Mouse (Mus musculus) urinary bladder, adult 2 months (tissue): Measurements from ENCODE around the gene Fgfr2. TPM values are rescaled to one million over a fixed set of nuclear protein-coding genes. Genes with fewer than 3 reads are reported as not detected.

Source experiments
- DNase-seq: peaks from one replicate; pipeline ENCODE4 v3.0.0; 2022; ENCODE audit warnings: low spot score
- polyA plus RNA-seq: library from polyadenylated mRNA; depleted of rRNA; stranded (reverse); fragments of >200 nt; gene quantifications from 2 replicates; pipeline ENCODE4 v1.2.3, GENCODE M21; 2012

Fgfr2 gene
- polyA plus RNA-seq, 1 experiment, result 80.2 TPM

- no peak for DNase-seq
Observed at GRCm38 (mm10) chr7:130208601-130209000, 2914.5 kb downstream of the Fgfr2 start.

GRCm38 (mm10) chr7:130206181-130206582 lies 2917.0 kb downstream of the Fgfr2 start:
- DNase-seq, result no peak

- DNase-seq, result no peak
Observed at GRCm38 (mm10) chr7:130205140-130205539, 2918.0 kb downstream of the Fgfr2 start.

GRCm38 (mm10) chr7:130201020-130201419 lies 2922.1 kb downstream of the Fgfr2 start:
- DNase-seq, result no peak

- DNase-seq, result no peak
Observed at GRCm38 (mm10) chr7:130199951-130200350, 2923.2 kb downstream of the Fgfr2 start.

GRCm38 (mm10) chr7:130199317-130199716 lies 2923.8 kb downstream of the Fgfr2 start:
- DNase-seq, result no peak

GRCm38 (mm10) chr7:130195081-130195480 lies 2928.1 kb downstream of the Fgfr2 start:
- no peak for DNase-seq

GRCm38 (mm10) chr7:130190329-130190975 lies 2932.7 kb downstream of the Fgfr2 start:
- no peak for DNase-seq

- DNase-seq, result no peak
Observed at GRCm38 (mm10) chr7:130189901-130190300, 2933.2 kb downstream of the Fgfr2 start.

- DNase-seq, result no peak
Observed at GRCm38 (mm10) chr7:130188108-130188507, 2935.0 kb downstream of the Fgfr2 start.

GRCm38 (mm10) chr7:130184864-130185263 lies 2938.3 kb downstream of the Fgfr2 start:
- DNase-seq, result no peak

- DNase-seq, result no peak
Observed at GRCm38 (mm10) chr7:130183960-130184359, 2939.2 kb downstream of the Fgfr2 start.

- DNase-seq, result no peak
Observed at GRCm38 (mm10) chr7:130182551-130182950, 2940.6 kb downstream of the Fgfr2 start.

- DNase-seq, result no peak
Observed at GRCm38 (mm10) chr7:130178991-130179390, 2944.2 kb downstream of the Fgfr2 start.

GRCm38 (mm10) chr7:130177009-130177408 lies 2946.1 kb downstream of the Fgfr2 start:
- no peak for DNase-seq

- DNase-seq, result no peak
Observed at GRCm38 (mm10) chr7:130174525-130174924, 2948.6 kb downstream of the Fgfr2 start.

- no peak for DNase-seq
Observed at GRCm38 (mm10) chr7:130173914-130174313, 2949.2 kb downstream of the Fgfr2 start.

GRCm38 (mm10) chr7:130170144-130170543 lies 2953.0 kb downstream of the Fgfr2 start:
- DNase-seq, result no peak

GRCm38 (mm10) chr7:130168296-130168695 lies 2954.9 kb downstream of the Fgfr2 start:
- no peak for DNase-seq

- no peak for DNase-seq
Observed at GRCm38 (mm10) chr7:130167261-130167660, 2955.9 kb downstream of the Fgfr2 start.

- no peak for DNase-seq
Observed at GRCm38 (mm10) chr7:130166190-130166589, 2957.0 kb downstream of the Fgfr2 start.

GRCm38 (mm10) chr7:130165408-130165807 lies 2957.7 kb downstream of the Fgfr2 start:
- no peak for DNase-seq

- DNase-seq, result no peak
Observed at GRCm38 (mm10) chr7:130162718-130163117, 2960.4 kb downstream of the Fgfr2 start.

- no peak for DNase-seq
Observed at GRCm38 (mm10) chr7:130161581-130161980, 2961.6 kb downstream of the Fgfr2 start.
